Mouse (Mus musculus) embryo, embryonic 11.5 days (tissue): ENCODE results near the gene Olfr307.
"Not testable (repeated sequence)": the region's sequence is repeated elsewhere in the genome, so short reads cannot be mapped to it uniquely, and the experiment has no call there.

Experiments used
- DNase-seq: peaks from one replicate; pipeline ENCODE4 v3.0.0-alpha.2; 2012; ENCODE audit warnings: low read depth, low spot score

Olfr307 gene

GRCm38 (mm10) chr7:86337486-86337885 lies at the start of gene Olfr307:
Olfr307 (minus strand) TSS chr7:86337586.
- DNase-seq: no peak

- no peak for DNase-seq
Observed at GRCm38 (mm10) chr7:86386558-86386957, 49.2 kb upstream of the Olfr307 start, which contains the start of gene Olfr304. Olfr304 (minus strand) TSS chr7:86386658.

- DNase-seq: peak; percentile 1
Observed at GRCm38 (mm10) chr7:86385769-86386168, 48.4 kb upstream of the Olfr307 start.

GRCm38 (mm10) chr7:86366828-86367227 lies 29.4 kb upstream of the Olfr307 start, which contains the start of gene Olfr305:
Olfr305 (minus strand) TSS chr7:86366928.
- no peak for DNase-seq

- not testable (repeated sequence) for DNase-seq
Observed at GRCm38 (mm10) chr7:86346296-86346695, 8.9 kb upstream of the Olfr307 start.

- DNase-seq: no peak
Observed at GRCm38 (mm10) chr7:86344253-86344652, 6.9 kb upstream of the Olfr307 start.

GRCm38 (mm10) chr7:86342881-86343565 lies 5.6 kb upstream of the Olfr307 start:
- DNase-seq: no peak

GRCm38 (mm10) chr7:86325530-86325929 lies 11.9 kb downstream of the Olfr307 start, which contains the start of gene Olfr308:
Olfr308 (minus strand) TSS chr7:86325630.
- no peak for DNase-seq

GRCm38 (mm10) chr7:86321323-86321722 lies 16.1 kb downstream of the Olfr307 start:
- no peak for DNase-seq

- DNase-seq: no peak
Observed at GRCm38 (mm10) chr7:86313608-86314007, 23.8 kb downstream of the Olfr307 start, which contains the start of gene Olfr309. Olfr309 (minus strand) TSS chr7:86313708.
